Mouse (Mus musculus) thymus, postnatal 25 days (tissue): ENCODE measurements around the gene Zfp972.
A peak's percentile ranks its signal among the peaks of the same experiment; 100 is the strongest.
"Not testable (repeated sequence)": the region's sequence is repeated elsewhere in the genome, so short reads cannot be mapped to it uniquely, and the experiment has no call there.

ENCODE experiments used
- DNase-seq: peaks from one replicate; pipeline ENCODE4 v3.0.0; 2022

Gene Zfp972

DNA sequence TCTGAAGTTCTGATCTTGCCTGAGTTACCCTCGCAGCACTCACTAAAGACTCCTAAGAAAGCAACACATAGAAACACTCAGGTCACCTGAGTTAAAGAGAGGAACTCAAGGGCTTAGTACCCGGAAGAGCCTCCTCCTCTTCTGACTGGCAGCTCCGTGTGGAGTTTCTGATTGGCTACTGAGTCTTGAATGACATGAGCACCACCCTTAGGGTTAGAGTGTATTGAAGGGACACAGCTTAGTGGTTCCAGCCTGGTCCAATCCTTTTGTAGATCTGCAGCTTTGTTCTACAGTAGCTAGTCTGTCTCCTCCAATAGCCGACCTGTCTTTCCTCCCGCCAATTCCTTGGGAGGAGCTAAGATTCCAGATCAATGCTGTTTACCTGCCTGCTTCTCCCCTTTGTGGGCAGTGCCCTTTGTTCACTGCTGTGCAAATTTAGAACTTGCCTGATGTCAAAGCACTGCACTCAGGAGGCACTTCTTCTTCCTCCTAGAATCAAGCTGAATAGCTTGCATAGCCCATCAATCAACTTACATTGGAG, at the start of gene Zfp972:
Zfp972 (minus strand) TSS at position 51 of the 541 bp plus-strand sequence.
- DNase-seq, result not testable (repeated sequence)

DNA sequence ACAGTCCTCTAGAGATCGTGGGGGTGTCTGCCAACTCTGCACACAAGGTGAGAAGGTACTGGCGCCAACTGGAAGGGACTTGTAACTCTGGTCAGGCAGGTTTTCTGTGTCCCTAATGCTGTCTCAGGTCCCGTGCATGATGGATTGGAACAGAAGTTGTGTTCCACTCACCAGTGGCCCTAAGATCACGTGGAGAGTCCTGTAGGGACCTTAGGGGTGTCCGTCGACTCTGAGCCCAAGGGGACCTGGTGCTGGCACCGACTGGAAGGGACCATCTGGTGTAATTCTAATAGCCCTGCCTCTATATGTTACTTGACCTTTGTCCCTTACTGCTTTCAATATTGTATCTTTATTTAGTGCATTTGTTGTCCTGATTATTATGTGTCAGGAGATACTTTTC, 49.4 kb upstream of the Zfp972 start:
- DNase-seq, result not testable (repeated sequence)

DNA sequence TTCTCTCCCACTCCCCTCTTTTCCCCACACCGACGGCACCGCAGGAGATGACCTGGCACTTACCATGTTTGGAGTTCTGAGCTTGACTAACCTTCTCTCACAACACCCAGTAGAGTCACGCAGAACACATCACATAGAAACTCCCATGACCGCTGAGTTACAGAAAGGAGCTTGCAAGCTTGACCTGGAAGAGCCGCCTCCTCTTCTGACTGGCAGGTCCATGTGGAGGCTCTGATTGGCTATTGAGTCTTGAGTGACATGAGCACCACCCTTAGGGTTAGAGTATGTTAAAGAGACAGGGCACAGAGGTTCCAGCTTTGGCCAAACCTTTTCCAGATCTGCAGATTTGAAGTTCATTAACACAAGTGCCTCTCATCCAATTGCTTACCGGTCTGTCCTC, 31.7 kb upstream of the Zfp972 start, which contains the start of gene Gm14326:
Gm14326 (minus strand) TSS at position 153 of the 400 bp plus-strand sequence.
- peak; percentile 71 for DNase-seq

DNA sequence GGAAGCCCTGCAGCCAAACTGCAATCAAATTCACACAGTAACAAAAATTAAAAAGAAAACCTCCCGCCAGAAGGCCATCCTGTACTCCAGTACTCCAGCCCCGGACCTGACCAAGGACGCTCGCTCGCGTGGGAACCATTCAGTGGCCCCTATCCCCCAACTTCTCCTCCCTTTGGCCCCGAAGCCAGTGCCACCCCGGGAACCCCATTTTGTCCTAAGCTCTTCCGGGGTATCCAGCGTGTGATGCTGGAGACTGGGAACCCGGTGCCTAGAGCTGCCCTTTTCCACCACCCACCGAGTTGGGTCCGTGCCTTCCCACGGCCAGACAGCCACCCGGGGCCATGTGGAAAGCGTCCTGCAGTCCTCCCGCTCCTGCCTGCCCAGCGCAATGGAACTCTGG, 31.3 kb upstream of the Zfp972 start:
- DNase-seq, result peak; percentile 5

DNA sequence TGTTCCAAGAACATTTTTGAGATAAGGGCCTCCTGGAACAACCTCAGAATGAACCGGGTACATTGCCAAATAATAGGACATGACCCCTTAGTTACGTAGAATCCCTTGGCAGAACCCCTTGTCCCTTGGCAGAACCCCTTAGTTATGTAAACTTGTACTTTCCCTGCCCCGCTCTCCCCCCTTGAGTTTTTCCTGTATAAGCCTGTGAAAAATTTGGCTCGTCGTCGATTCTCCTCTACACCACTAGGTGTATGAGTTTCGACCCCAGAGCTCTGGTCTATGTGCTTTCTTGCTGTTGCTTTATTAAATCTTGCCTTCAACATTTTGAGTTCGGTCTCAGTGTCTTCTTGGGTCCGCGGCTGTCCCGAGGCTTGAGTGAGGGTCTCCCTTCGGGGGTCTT, 22.1 kb downstream of the Zfp972 start:
- not testable (repeated sequence) for DNase-seq

DNA sequence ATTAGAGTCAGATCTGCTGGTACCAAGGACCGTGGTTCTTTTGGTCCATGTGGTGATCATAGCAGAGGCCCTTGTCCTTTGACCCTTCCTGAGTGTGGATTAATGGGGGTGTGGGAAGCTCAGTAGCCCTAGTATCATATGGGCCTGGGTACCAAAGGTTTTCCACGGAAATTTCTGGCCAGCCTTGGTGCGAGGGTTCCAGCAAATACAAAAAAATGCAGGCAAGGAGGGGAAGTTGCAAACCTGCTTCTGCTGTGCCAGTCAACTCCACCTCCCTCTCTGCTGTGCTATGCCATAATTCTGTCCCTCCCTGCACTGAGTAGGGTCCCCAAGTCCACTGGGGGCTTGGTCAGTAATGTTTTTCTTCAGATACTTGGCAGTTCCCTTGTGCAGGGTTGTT, 27.2 kb downstream of the Zfp972 start:
- DNase-seq, result not testable (repeated sequence)

DNA sequence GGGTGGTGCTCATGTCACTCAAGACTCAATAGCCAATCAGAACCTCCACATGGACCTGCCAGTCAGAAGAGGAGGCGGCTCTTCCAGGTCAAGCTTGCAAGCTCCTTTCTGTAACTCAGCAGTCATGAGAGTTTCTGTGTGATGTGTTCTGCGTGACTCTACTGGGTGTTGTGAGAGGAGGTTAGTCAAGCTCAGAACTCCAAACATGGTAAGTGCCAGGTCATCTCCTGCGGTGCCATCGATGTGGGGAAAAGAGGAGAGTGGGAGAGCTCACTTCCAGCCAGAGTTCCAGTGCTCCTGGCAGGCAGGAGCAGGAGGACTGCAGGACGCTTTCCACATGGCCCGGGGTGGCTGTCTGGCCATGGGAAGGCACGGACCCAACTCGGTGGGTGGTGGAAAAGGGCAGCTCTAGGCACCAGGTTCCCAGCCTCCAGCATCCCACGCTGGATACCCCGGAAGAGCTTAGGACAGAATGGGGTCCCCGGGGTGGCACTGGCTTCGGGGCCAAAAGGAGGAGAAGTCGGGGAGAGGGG, 28.3 kb downstream of the Zfp972 start, which contains the start of gene Gm14327:
Gm14327 (plus strand) TSS at position 51 of the 533 bp plus-strand sequence.
- not testable (repeated sequence) for DNase-seq

DNA sequence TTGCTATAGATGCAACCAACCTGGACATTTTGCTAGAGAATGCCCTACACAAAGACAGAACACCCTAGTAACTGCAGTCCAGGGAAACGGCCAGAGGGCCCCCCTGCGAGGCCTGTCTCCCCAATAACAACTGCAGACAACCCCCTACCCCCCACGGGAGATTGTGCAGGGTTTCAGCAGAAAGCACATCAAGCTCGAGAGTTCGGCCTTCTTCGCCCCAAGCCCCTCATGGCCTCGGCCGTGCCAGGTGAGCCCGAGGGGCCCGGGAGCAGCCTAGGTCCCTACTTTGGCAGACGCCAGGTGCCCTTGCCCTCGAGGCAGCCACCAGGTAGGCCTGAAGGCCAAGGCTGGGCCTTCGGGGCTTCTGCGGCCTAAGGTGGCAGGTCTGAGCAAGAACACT, 37.7 kb downstream of the Zfp972 start:
- DNase-seq, result not testable (repeated sequence)

DNA sequence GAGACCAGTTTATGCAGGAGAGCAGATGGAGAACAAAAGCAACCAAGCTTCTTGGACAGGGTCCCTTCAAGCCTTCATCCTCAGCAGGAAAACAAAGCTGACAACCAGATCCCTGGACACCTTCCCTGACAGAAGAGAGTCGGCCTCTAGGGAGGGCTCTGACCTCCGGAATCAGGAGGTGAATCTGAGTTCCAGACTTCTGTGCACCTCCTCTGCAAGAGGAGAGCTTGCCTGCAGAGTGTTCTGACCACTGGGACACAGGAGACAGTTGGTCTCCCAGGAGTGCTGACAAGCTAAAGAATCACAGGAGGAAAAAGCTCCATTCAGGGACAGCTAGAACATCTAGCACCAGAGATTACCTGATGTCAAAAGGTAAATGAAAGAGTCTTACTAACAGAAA, 63.2 kb downstream of the Zfp972 start:
- DNase-seq, result not testable (repeated sequence)
